Mouse (Mus musculus) common myeloid progenitor, adult 5-6 weeks (primary cell): ENCODE results near the gene Mast1. TPM values are rescaled to one million over a fixed set of nuclear protein-coding genes. Genes with fewer than 3 reads are reported as not detected.

Experiments
- ATAC-seq: replicated peaks from 2 replicates; pipeline ENCODE4 v1.8.0; 2016; ENCODE audit warnings: low read depth, mild to moderate bottlenecking, moderate TSS enrichment, inconsistent platforms; ENCODE audit not compliant: poor library complexity, severe bottlenecking
- total RNA-seq: library from RNA; stranded (forward); fragments of 200-1000, 187-1606 nt; gene quantifications from 2 replicates; pipeline ENCODE4 v1.2.3, GENCODE M21; 2017

The Mast1 gene
- total RNA-seq, result not detected in 2 replicates

GRCm38 (mm10) chr8:84936962-84937546 lies at the start of gene Mast1:
Mast1 (minus strand) TSS chr8:84937359.
- ATAC-seq, result peak; percentile 81

GRCm38 (mm10) chr8:84986379-84986945 lies 49.3 kb upstream of the Mast1 start:
- peak; percentile 0; the same call in 1 of the 2 replicates for ATAC-seq

GRCm38 (mm10) chr8:84985684-84986378 lies 48.7 kb upstream of the Mast1 start:
- peak; percentile 44 for ATAC-seq

GRCm38 (mm10) chr8:84985049-84985683 lies 48.0 kb upstream of the Mast1 start:
- 0 out of 2 replicates have a peak, but pooled peaks have one; percentile 4 for ATAC-seq

- ATAC-seq, result no peak
These were observed 47.3 kb upstream of the Mast1 start for GRCm38 (mm10) chr8:84984294-84985048.

GRCm38 (mm10) chr8:84982499-84983011 lies 45.4 kb upstream of the Mast1 start:
- no peak for ATAC-seq

GRCm38 (mm10) chr8:84981644-84982498 lies 44.7 kb upstream of the Mast1 start:
- ATAC-seq, result no peak

GRCm38 (mm10) chr8:84980622-84981358 lies 43.6 kb upstream of the Mast1 start:
- ATAC-seq, result no peak

GRCm38 (mm10) chr8:84979599-84980421 lies 42.7 kb upstream of the Mast1 start:
- peak; percentile 37 for ATAC-seq

GRCm38 (mm10) chr8:84978248-84978940 lies 41.2 kb upstream of the Mast1 start, which contains the start of gene Junb:
Junb (minus strand) TSS chr8:84978718.
- peak; percentile 33 for ATAC-seq

- ATAC-seq, result no peak; the same call in 1 of the 2 replicates
These were observed 40.5 kb upstream of the Mast1 start for GRCm38 (mm10) chr8:84977435-84978247.

- no peak for ATAC-seq
These were observed 39.7 kb upstream of the Mast1 start for GRCm38 (mm10) chr8:84976763-84977434.

- ATAC-seq, result peak; percentile 30
These were observed 39.0 kb upstream of the Mast1 start for GRCm38 (mm10) chr8:84976031-84976762.

GRCm38 (mm10) chr8:84975434-84975833 lies 38.3 kb upstream of the Mast1 start:
- no peak for ATAC-seq
